Mouse (Mus musculus): Measurements from ENCODE around the gene Nudt9.

GRCm38 (mm10) chr5:104023289-104024020, 22.7 kb upstream of the Nudt9 start:
- no peak for TF ChIP-seq CTCF (IDR thresholded peaks at IDR 0.05; ENCODE audit: insufficient read depth, low read depth, low read length)
- TF ChIP-seq POLR2A (IDR thresholded peaks at IDR 0.05; ENCODE audit: insufficient read depth, low read depth, low read length), result no peak
